Mouse (Mus musculus): Measurements from ENCODE around the gene Reep3. TPM values are rescaled to one million over a fixed set of nuclear protein-coding genes. Genes with fewer than 3 reads are reported as not detected.
A peak's percentile ranks its signal among the peaks of the same experiment; 100 is the strongest.

Gene Reep3
- total and polyA plus RNA-seq, 3 experiments = 21.8 to 23.3 (median 23.2) TPM

- TF ChIP-seq GABPA (IDR thresholded peaks at IDR 0.05; ENCODE audit: insufficient replicate concordance, low read depth, low read length) = no peak
- TF ChIP-seq MAZ (IDR thresholded peaks at IDR 0.05; ENCODE audit: low read depth, low read length) = 0 out of 2 replicates have a peak, but pooled peaks have one; percentile 49
- TF ChIP-seq JUN (IDR thresholded peaks at IDR 0.05; ENCODE audit: insufficient read depth, low read depth, low read length) = no peak
- no peak for TF ChIP-seq ZC3H11A (IDR thresholded peaks at IDR 0.05; ENCODE audit: low read depth, low read length)
- TF ChIP-seq BHLHE40 (IDR thresholded peaks at IDR 0.05; ENCODE audit: low read depth, low read length) = no peak; the same call in 1 of the 2 replicates
- no peak for TF ChIP-seq MEF2A (IDR thresholded peaks at IDR 0.05; ENCODE audit: borderline replicate concordance, low read depth, low read length)
- no peak for TF ChIP-seq POLR2A (IDR thresholded peaks at IDR 0.05; ENCODE audit: low read depth, low read length)
Observed at GRCm38 (mm10) chr10:67097437-67098150, 849 bp upstream of the Reep3 start (continued).

GRCm38 (mm10) chr10:67095798-67096620 lies 736 bp downstream of the Reep3 start, which contains the start of gene Jmjd1c:
TSS of gene Jmjd1c (plus strand) at chr10:67096125.
- peak within 1 kb of the TSS; percentile 74 for H3K9ac ChIP-seq (ENCODE audit: insufficient read depth, low read depth)
- peak within 1 kb of the TSS; percentile 88 for H3K4me2 ChIP-seq (ENCODE audit: insufficient read depth, low read depth, poor library complexity, severe bottlenecking)
- peak; percentile 61 for DNase-seq (ENCODE audit: extremely low read depth)
- peak within 1 kb of the TSS; percentile 95 for H3K27ac ChIP-seq (ENCODE audit: insufficient read depth, low read depth)
- peaks cover 0 to 24% of the 10 kb centered on the region in 2 experiments for H3K36me3 ChIP-seq (replicated peaks in 1 of 2; ENCODE audit: control insufficient read depth in 1 of 2, insufficient read depth in 1 of 2, low read length in 1 of 2)
- peaks cover 9% of the 10 kb centered on the region for H3K9me3 ChIP-seq (replicated peaks; ENCODE audit: low read length)
- H3K4me3 ChIP-seq (replicated peaks in 1 of 3; ENCODE audit: low read depth in 2 of 3, low read length in 2 of 3, poor library complexity in 1 of 3) = peak within 1 kb of the TSS; percentile 66 to 93 (median 87)
- dilution Hi-C loops (cut with MboI; ENCODE audit: extremely low pct_ligation_motif_present, extremely low pct_unique_long_range_greater_than_20kb, low sequenced_read_pairs) = no loop called here
- in situ Hi-C loops (cut with MboI; ENCODE audit: low pct_ligation_motif_present, low pct_unique_long_range_greater_than_20kb, low sequenced_read_pairs) = loop anchor here (5.0 to 25.0 kb wide), 2 partner anchors 94 to 184 kb away; no protein-coding TSS in a partner anchor
- peaks cover 82% of the 10 kb centered on the region for H3K79me2 ChIP-seq (replicated peaks; ENCODE audit: control insufficient read depth, extremely low read depth, insufficient read depth, poor library complexity, severe bottlenecking)
- peaks cover 2 to 39% of the 10 kb centered on the region in 2 experiments; a peak in 3 of 4 replicates for H3K4me1 ChIP-seq (ENCODE audit: control insufficient read depth in 1 of 2, insufficient read depth in 2 of 2)
- no peaks in the 10 kb centered on the region for H3K27me3 ChIP-seq (replicated peaks)
- TF ChIP-seq MYC (IDR thresholded peaks at IDR 0.05; ENCODE audit: low read depth, low read length) = 0 out of 2 replicates have a peak, but pooled peaks have one; percentile 20
- no peak for TF ChIP-seq MAFK (IDR thresholded peaks at IDR 0.05; ENCODE audit: insufficient replicate concordance, low read length)
- peak; percentile 21; the same call in 1 of the 2 replicates for TF ChIP-seq ZMIZ1 (IDR thresholded peaks at IDR 0.05; ENCODE audit: low read depth, low read length)
- 0 out of 2 replicates have a peak, but pooled peaks have one; percentile 7 for TF ChIP-seq IRF4 (IDR thresholded peaks at IDR 0.05; ENCODE audit: low read depth, low read length)
- TF ChIP-seq NELFE (IDR thresholded peaks at IDR 0.05; ENCODE audit: low read depth, low read length) = 0 out of 2 replicates have a peak, but pooled peaks have one; percentile 16
- peak; percentile 71; the same call in 1 of the 2 replicates for TF ChIP-seq SIN3A (IDR thresholded peaks at IDR 0.05; ENCODE audit: low read length)
- no peak for TF ChIP-seq RAD21 (IDR thresholded peaks at IDR 0.05; ENCODE audit: low read depth, low read length)
- peak; percentile 82 for TF ChIP-seq MAX (IDR thresholded peaks at IDR 0.05; ENCODE audit: low read length)
- TF ChIP-seq E2F4 (IDR thresholded peaks at IDR 0.05; ENCODE audit: insufficient replicate concordance, low read depth, low read length) = no peak
- TF ChIP-seq HCFC1 (IDR thresholded peaks at IDR 0.05; ENCODE audit: low read depth, low read length) = no peak; the same call in 1 of the 2 replicates
- TF ChIP-seq MAZ (IDR thresholded peaks at IDR 0.05; ENCODE audit: low read depth, low read length) = no peak
- no peak for TF ChIP-seq ZKSCAN1 (IDR thresholded peaks at IDR 0.05; ENCODE audit: borderline replicate concordance, low read depth, low read length)
- no peak for TF ChIP-seq EP300 (IDR thresholded peaks at IDR 0.05; ENCODE audit: low read length)
- TF ChIP-seq SMC3 (IDR thresholded peaks at IDR 0.05; ENCODE audit: low read depth, low read length) = peak; percentile 12; the same call in 1 of the 2 replicates
- TF ChIP-seq TCF12 (IDR thresholded peaks at IDR 0.05; ENCODE audit: low read depth, low read length) = peak; percentile 55; the same call in 1 of the 2 replicates
- no peak for TF ChIP-seq CHD2 (IDR thresholded peaks at IDR 0.05; ENCODE audit: low read length)
- TF ChIP-seq NRF1 (IDR thresholded peaks at IDR 0.05; ENCODE audit: low read depth, low read length) = peak; percentile 89
- peak; percentile 56; the same call in 1 of the 2 replicates for TF ChIP-seq POLR2A (IDR thresholded peaks at IDR 0.05; ENCODE audit: low read depth, low read length)
- TF ChIP-seq ZC3H11A (IDR thresholded peaks at IDR 0.05; ENCODE audit: low read depth, low read length) = no peak
- peak; percentile 37; the same call in 1 of the 2 replicates for TF ChIP-seq UBTF (IDR thresholded peaks at IDR 0.05; ENCODE audit: low read depth, low read length)
- TF ChIP-seq POLR2AphosphoS2 (IDR thresholded peaks at IDR 0.05; ENCODE audit: low read depth, low read length) = no peak
- peak; percentile 43 for TF ChIP-seq ETS1 (conservative IDR thresholded peaks at IDR 0.05; ENCODE audit: low read depth, low read length)
- peak; percentile 96 for TF ChIP-seq BHLHE40 (IDR thresholded peaks at IDR 0.05; ENCODE audit: low read depth, low read length)
- TF ChIP-seq USF1 (IDR thresholded peaks at IDR 0.05; ENCODE audit: low read depth, low read length) = peak; percentile 84
- no peak for TF ChIP-seq TBP (conservative IDR thresholded peaks at IDR 0.05; ENCODE audit: low read depth, low read length)
- TF ChIP-seq CHD1 (IDR thresholded peaks at IDR 0.05; ENCODE audit: low read depth, low read length) = 0 out of 2 replicates have a peak, but pooled peaks have one; percentile 44
- peak; percentile 44; the same call in 1 of the 2 replicates for TF ChIP-seq MEF2A (IDR thresholded peaks at IDR 0.05; ENCODE audit: borderline replicate concordance, low read depth, low read length)
- TF ChIP-seq USF2 (conservative IDR thresholded peaks at IDR 0.05; ENCODE audit: low read depth, low read length) = peak; percentile 55
- peak; percentile 94 for TF ChIP-seq MXI1 (IDR thresholded peaks at IDR 0.05; ENCODE audit: low read depth, low read length)

Data from CH12.LX (cell line).